Mouse (Mus musculus) frontal cortex, postnatal 14 days (tissue): Measurements from ENCODE around the gene Rhoj.

Experiments
- DNase-seq, 2 experiments: peaks; one replicate each; pipeline ENCODE4 v3.0.0; 2022; ENCODE audit warnings: low spot score in 2 of 2

The Rhoj gene

DNA sequence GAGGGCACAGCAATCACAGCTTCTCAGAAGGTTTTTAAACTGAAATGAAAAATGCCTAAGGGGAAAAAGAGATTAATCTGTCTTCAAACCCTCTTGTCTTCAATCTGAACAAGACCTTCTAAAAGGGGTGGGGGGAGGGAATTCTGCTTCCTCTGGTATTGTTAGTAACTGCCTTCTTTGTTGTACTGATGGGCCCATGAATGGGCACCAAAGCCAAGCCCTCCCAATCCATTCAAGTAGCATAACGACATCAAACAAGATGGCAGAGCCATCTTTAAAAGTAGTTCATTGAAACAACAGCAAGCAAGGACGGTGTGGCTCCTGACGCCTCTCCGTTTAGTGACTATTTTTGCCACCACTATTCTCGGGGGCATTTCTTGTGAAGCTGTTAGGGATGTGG, 42.6 kb downstream of the Rhoj start:
- no peak for DNase-seq

DNA sequence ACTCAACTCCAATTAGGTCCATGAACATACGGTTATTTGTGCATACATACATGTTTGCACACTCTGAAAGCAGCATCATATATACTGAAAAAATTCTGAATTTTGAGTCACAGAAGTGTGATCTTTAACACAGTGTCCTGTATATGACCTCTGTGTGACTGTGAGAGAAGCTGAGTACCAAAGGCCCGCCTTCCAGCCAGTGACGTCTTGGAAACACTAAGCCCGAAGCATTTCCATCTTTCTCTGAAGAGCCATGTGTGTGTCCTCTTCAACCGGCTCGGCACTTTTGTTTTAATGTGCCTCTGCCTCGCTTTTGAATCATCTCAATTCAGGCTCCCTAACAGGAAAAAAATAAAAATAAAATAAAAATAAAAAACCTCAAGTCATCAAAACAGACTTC, 43.7 kb downstream of the Rhoj start:
- no peak for DNase-seq

DNA sequence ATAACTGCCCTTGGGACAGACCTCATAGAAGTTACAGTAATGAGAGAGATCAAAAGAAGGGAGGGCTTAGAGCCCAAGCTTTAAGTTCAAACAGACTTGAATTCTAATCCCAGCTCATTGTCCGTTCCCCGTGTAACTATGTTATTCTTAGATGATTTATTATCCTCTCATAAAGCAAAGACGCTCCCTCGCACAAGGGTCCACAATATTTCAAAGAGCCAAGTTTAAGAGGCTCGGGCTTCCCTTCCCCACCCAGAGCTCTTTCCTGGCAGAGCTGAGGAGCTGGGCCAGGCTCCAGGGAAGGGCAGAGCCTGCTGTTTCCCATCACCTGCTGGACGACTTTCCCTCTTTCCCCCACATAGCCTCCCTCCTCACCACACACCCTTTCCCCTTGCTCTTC, 44.3 kb downstream of the Rhoj start:
- DNase-seq: no peak

DNA sequence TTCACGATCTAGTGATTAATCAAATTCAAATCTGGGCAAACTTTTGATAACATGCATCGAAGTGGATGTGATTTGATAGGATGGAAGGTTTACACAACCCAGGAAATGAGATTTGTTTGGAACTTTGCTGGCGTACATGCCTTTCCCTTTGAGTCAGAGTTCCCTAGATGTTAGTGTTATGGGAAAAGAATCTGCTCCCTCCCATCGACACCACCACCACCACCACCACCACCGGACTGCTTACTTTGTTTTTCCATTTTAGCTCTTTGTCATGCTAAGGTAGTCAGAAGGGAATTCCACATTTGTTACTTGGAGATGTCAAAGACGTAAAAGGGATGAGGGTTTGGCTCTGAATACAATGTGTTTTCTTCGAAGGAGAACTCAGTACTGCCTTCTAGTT, 46.2 kb downstream of the Rhoj start:
- no peak for DNase-seq

DNA sequence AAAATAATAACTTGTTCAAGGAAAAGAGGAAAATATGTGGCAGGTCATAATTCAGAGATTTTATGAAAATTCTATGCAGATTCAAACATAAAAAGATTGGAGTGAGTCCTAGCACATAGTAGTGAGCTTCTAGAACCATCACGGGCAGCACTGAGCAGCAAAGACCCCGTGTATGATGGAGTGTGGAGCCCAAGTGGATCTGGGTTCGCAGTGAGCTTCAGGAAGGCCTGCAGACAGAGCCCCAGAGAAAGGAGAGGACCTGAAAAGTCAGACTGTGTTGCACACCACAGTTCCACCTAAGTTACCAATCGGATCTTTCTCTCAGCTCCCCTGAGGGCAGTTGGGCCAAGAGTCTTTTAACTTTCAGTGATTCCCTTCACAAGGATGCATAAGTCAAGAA, 49.7 kb downstream of the Rhoj start:
- no peak for DNase-seq

DNA sequence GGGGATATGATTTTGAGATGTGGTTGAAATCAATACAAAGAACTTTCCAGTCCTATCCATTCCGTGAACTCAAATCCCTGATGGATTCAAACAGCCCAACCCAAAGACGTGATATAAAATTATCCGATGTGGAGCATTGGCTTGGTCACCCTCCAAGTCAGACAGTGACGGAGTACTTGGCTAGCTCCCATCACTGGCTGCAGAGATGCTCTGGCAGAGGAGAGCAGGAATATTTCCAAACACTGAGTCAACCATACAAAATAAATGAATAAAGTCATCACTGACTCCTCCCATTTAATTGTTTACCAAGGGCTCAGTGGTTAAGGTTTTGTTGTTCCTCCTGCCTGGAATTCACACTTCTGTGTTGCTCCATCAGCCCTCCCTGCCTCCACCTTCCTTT, 50.6 kb downstream of the Rhoj start:
- DNase-seq: no peak

DNA sequence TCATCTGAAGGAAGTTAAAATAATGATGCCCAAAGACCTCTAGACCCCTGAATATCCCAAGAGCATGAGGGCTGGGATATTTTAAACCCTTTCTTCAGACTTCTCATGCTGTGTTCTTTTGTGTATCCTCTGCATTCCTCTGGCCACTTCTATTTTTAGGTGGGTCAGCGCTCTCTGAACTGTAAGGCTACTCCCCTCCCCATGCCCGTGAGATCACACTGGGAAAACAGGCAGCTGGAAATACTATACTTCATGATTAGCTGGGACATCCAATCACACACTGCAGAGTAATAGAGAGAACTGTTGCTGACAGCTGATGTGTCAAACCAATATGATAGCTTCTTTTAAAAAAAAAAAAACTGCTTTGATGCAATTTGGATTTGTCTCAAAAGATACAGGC, 51.4 kb downstream of the Rhoj start:
- no peak for DNase-seq

DNA sequence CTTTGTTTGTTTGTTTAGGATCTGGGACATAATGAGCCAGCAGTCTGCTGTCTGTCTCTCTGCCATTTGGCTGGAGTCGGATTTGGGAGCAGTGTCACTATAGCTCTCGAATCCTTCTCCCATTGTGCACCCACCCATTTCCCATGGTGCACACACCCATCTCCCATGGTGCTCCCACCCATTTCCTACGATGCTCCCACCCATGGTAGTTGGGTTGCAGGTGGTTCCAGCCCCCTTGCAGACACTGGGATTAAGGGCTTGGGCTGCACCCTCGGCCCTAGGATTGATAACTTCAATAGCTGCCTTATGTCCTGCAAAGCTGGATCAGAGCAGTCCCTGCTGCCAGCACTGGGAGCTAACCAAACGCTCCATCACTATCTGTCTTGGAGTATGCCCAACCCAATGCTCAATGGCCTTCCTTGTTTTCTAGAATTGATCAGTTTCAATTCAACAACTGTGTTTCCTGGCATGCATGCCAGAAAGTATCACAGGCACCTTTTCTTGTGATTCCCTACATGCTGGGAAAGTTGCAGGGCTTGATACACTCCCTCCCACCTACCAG, 51.9 kb downstream of the Rhoj start:
- no peak for DNase-seq

DNA sequence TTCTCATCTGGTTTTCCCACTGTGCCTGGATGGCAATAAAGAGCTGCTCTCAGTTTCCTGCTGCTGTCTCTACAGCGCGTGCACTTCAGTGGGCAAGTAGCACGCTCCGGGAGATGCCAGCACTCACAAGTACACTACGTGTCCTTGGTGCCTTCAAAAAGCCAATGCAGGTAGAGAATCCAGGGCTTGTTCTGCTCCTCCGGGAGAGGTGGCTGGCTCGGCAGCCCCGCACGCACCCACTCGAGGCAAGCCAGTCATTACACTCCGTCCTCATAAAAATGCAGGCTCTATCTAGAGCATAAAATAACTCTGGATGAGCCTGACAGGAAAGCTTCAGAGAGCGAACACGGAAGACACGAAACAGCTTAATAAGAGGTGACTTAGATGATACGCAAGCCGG, 54.3 kb downstream of the Rhoj start:
- no peak for DNase-seq

DNA sequence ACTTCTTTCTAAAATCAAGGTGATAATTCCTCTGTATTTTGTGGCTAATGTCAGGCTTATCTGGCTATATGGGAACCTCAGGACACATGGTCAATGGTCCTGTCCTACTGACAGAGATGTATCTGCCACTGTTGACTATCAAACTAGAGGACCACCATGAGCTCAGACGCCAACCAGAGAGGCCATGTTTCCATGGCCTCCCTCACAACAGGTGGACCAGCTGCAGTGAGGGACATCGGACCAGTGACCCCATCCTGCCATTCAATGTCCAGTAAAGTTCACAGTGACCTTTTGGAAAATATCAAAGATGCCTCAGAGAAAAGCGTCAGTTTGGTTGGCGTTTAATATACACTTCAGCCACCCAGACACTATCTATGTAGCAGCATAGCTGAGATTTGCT, 56.3 kb downstream of the Rhoj start:
- no peak for DNase-seq

DNA sequence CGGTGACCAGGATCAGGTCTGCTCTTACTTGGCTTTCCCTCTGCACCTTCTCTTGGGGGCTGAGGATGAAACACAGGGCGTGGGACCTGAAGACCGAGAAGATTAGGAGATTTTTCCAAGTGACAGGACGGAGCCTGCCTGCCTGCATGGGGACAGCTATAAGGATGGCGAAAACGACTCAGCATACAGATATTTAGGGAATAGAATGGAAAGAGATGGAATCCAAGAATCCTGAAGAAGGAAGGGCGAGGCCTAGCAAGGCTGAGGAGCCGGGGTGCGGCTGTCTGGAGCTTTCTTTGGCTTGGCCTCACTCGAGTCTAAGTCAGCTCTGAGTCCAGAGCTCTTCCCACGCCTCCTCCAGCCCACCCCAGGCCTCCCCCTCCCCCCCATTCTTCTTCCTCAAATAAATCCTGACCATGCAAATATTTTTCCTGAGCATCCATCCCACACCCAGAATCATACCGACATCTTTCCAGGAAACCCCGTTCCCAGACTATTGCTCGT, 57.6 kb downstream of the Rhoj start:
- no peak for DNase-seq

DNA sequence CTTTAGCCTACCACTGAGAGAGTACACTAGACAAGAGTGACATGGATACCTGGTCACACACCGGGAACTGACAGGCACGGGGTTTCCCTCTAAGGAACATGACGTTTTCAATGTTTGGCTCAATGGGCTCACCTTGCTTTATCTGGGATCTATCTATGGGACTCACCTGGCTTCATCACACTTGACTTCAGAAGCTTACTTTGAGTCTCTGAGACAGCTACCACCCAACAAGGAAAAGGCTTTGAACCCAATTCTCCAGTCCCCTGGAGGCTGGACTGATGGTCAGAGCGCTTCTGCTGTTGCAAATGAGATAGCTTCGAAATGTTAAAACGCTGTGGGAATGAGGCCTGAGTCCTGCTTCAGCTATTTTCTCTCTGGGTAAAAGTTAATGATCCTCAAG, 59.2 kb downstream of the Rhoj start:
- DNase-seq: no peak

DNA sequence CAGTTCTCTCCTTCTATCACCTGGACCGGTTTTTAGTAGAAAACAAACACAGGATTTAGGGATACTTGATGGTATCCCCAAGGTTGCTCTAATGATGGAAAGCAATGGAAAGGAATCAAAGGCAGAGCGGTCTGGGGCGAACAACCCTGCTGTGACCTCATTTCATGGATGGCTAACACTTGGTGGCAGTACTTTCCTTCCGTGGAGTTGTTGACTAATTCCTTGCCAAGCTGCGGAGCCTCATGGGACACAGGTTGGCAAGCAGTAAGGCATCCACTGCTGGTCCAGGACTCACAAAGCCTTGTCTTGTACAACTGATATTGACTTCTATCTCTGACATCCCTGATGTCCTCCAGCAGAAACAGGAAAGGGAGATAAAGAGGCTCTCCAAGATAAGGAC, 60.4 kb downstream of the Rhoj start:
- no peak for DNase-seq

DNA sequence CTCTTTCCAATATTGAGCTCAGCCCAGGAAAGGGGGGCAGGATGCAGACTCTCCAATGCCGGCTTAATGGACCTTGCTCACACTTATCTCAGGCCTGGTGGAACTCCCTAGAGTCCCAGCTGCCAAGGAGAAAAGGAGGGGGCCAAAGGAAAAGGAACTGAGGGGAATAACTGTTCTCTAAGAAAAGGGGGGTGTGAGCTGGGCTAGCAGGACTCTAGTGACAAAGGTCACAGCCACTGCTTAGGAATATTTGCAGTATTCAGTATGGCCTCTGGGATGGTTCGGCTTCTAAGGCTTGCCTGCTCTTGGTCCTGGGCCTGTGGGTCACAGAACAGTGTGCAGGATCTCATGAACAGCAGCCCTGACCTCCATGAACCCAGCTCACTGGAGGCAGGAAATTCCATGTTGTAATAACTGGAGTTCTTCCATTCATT, 61.3 kb downstream of the Rhoj start:
- no peak for DNase-seq

DNA sequence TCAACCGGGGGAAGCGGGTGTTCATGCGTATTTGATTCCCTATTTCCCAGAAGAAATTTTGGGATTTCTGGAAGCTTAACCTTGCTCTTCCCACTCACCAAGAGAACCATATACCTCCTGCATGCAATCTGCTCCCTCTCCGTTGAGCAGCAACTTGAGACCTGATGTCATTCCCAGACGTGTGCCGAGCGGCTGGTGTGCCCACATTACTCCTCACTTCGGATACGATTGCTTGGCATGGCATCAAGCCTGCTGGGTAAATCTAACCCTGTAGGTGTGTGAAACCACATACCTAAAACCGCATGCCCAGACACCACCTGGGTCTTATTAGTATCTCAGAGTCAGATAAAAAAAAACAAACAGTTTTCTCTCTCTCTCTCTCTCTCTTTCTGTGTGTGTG, 66.3 kb downstream of the Rhoj start:
- DNase-seq: no peak

DNA sequence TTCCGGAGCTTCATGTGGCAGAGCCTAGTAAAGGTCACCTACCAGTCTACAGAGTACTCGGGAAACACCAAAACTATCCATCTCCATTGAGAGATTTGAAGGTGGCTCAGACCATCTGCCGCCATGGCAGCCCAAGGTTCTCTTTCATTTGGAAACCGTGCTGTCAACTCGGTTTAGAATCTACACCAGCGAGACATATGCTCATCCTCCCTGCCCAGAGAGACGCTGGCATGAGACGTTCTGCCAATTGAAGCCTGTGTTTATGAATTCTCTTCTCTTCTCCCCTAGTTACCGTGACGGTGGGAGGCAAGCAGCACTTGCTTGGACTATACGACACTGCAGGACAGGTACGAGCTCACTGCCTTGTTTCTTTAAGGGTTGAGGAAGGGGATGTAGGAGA, 66.9 kb downstream of the Rhoj start:
- DNase-seq: no peak

DNA sequence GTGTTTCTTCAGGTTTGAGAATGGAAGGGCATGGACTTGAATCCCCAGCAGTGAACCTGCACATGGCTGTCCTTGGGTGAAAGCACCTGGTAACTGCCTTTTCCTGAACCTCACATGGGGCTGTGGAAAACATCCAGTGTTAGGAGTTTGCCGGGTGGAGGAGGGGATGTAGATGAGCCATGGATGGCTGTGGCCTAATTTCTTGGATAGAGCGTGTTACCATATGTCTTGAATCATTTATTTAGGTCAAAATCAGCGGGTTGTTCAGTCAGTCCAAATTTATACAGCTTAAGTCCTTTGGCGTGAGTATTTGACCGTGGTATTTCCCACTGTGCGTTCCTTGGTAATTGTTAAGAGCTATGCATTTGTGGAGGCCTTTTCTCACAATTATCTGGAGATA, 68.0 kb downstream of the Rhoj start:
- DNase-seq: no peak

DNA sequence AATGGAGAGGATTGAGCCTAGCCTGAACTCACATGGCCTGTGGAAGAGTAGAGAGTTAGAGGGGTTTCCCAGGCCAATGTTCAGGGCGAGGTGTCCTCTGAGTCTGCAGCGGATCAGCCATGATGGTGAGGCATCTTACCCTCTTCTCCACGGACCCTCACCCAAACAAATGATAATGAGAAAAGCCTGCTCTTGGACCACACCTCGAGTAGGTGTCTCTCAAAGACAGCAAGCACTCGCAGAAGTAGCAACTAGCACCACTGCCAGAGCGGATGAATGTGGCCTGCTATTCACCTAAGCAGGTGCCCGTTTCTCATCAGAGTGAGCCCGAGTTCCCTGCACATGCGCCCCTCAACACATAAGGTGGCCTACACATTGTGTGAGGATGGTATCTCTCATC, 78.6 kb downstream of the Rhoj start:
- DNase-seq: no peak

DNA sequence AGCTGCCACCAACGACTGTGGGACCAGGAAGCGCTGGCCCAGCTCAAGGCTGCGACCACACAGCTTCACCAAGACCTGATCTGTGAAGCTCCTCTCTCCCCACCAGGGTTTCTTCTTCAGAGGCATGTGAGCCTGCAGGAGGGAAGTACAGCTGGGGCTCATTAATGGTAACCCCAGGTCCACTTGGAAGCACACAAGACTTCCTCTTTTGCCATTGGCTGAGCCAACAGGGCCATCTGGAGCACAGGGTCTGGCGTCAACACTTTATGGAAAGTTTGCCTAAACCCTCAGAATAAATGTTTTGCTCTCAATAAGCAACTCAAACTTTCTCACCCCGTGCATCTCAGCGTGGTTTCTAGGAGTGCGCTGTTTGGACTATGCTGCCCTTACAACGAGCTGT, 79.0 kb downstream of the Rhoj start:
- no peak for DNase-seq

DNA sequence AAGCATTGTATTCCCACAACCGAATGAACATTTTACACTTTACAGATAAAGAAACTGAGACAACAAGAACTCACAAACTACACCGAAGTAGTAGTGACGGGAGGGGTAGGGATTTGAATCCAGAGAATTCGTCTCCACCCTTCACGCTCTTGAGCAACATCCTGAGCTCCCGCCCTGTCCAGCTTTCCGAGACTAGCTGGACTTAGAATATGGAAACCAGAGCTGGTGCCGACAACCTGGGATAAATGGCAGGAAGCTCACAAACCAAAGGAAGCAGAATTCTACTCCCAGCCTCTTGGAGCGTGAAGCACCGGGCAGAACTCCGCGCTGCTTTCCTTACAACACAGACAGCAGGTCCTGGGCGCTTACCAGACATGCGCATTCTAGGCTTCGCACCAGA, 79.7 kb downstream of the Rhoj start:
- DNase-seq: no peak

DNA sequence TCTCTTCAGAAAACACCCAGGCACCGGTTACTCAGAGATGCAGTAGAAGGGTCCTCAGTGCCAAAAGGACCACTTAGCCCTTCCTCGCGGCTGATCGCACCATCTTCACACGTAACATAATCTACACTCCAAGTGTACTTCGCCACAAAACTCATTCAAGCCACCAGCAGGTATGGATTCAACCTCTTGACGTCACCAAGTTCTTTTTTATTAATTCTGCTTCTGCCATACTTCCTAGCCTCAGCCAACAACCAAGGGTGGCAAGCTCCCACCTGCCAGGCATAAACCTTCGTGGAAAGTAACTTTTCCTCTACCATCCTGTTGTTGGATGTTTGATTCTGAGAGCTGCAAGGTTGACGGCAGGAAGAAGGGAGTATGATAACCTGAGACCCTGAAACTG, 80.4 kb downstream of the Rhoj start:
- DNase-seq: no peak

DNA sequence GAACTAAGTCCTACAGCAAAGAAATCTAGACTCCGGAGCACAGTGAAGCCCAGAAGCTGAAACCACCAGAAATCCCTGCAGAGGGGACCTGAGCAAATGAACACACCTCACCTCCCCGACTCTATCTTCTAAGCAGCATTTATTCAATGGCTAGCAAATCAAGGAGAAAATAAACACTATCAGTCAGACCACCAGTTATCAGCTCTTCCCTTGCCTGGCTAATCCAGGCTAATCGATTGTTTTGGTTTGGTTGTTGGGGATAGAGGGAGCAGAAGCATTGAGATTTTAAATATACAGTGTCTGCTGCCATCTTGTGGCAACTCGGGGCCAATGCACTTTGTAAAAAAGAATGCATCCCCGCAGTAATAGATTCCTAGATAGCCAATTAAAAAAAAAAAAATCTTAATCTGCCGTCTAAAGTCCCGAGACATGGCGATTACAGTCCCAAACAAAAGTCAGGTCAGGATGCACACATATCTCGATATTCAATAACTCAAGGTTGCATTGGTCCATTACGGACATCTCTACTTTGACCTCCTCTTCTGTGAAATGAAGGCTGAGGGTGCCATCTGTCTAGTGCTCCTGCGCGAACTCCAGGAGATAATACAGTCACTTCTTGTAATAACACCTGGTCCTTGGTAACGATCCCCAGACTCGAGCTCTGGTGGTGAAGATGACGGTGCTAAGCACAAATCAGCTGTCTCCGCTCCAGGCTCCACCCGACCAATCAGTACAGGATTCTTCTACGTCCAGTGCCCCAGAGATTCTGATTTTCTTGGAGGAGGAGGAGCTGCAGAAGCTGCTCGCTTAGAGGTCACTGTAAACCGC, 81.4 kb downstream of the Rhoj start:
- peak in 1 of 2 experiments; percentile 63 for DNase-seq

DNA sequence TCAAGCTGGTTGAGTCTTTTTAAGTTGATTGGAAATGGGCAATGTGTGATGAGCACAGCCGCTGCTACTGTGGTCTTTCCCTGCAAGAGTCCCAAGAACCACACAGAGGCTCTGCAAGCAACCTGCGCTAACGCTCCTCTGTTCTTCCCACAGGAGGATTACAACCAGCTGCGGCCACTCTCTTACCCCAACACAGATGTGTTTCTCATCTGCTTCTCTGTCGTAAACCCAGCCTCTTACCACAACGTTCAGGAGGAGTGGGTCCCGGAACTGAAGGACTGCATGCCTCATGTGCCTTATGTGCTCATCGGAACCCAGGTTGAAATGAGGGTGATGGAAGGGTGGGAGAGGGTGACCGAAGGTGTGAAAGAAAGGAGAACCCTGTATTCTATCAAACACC, 83.4 kb downstream of the Rhoj start:
- DNase-seq: no peak
